Mouse (Mus musculus) E14TG2a.4 (cell line): Measurements from ENCODE around the gene Lasp1.

ENCODE experiments used
- CTCF ChIP-seq: conservative IDR thresholded peaks from 2 replicates; pipeline ENCODE4 v1.5.1; 2014; ENCODE audit warnings: low read length
- POU5F1 ChIP-seq: IDR thresholded peaks from 2 replicates; pipeline ENCODE4 v1.6.1; 2014; ENCODE audit warnings: low read length, borderline replicate concordance

DNA sequence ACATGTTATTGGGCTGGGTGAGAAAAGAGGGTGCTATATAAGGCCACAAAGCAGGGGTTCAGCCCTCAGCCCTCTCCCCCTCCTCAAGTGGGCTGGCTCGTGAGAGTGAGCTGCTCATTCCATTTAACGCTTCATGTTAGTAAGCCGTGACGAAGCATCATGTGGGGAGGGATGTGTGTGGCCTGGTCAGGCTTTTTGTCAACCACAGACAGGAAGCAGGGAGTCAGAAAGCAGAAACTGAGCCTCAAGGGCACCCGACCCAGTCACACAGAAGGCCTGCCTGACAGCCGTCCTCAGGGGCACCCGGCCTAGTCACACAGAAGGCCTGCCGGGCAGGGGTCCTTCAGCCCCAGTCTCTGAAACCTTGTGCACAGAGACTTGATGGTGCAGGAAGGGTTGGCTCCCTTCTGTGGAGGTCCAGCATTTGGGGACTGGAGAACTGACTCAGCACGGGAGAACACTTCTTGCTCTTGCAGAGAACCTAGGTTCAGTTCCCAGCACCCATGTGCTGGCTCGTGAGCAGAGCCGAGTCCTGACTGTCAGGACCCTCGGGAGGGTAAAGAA is 31.2 kb downstream of the Lasp1 start:
- TF ChIP-seq CTCF (no peak), POU5F1 (no peak)
